Mouse (Mus musculus) midbrain, embryonic 14.5 days (tissue): ENCODE measurements around the gene Gm17617. TPM values are rescaled to one million over a fixed set of nuclear protein-coding genes. Genes with fewer than 3 reads are reported as not detected.

Experiments
- ATAC-seq: fragments of 200-750 bp; cut with Nextera tagmentation; 2 replicates; pipeline ENCODE4 v1.8.0; 2017; ENCODE audit warnings: moderate number of reproducible peaks, moderate library complexity; ENCODE audit not compliant: low FRiP score, low TSS enrichment
- DNase-seq: peaks from one replicate; pipeline ENCODE4 v3.0.0-alpha.2; 2015
- H3K27ac ChIP-seq: fragments of 300-500 bp; sonication (generic); replicated peaks from 2 replicates; pipeline ENCODE4 v1.5.1; 2014; ENCODE audit warnings: mild to moderate bottlenecking, low read depth, low read length, moderate library complexity
- H3K27me3 ChIP-seq: fragments of 300-500 bp; sonication (generic); 2 replicates; pipeline ENCODE4 v1.6.1; 2014; ENCODE audit warnings: low read length, control low read depth, mixed read lengths; ENCODE audit not compliant: control insufficient read depth, insufficient read depth
- H3K36me3 ChIP-seq: fragments of 300-500 bp; sonication (generic); 2 replicates; pipeline ENCODE4 v1.6.1; 2014; ENCODE audit warnings: low read length, control low read depth; ENCODE audit not compliant: control insufficient read depth, insufficient read depth
- H3K4me1 ChIP-seq: fragments of 300-500 bp; sonication (generic); 2 replicates; pipeline ENCODE4 v1.6.1; 2014; ENCODE audit warnings: mild to moderate bottlenecking, antibody characterized with exemption, low read length, control low read depth; ENCODE audit not compliant: control insufficient read depth, insufficient read depth
- H3K4me2 ChIP-seq: fragments of 300-500 bp; sonication (generic); 2 replicates; pipeline ENCODE4 v1.6.1; 2014; ENCODE audit warnings: mild to moderate bottlenecking, low read length, moderate library complexity
- H3K4me3 ChIP-seq: fragments of 300-500 bp; sonication (generic); replicated peaks from 2 replicates; pipeline ENCODE4 v1.5.1; 2014; ENCODE audit warnings: low read depth, low read length
- H3K9ac ChIP-seq: fragments of 300-500 bp; sonication (generic); replicated peaks from 2 replicates; pipeline ENCODE4 v1.6.1; 2014; ENCODE audit warnings: mild to moderate bottlenecking, low read length, moderate library complexity
- H3K9me3 ChIP-seq: fragments of 300-500 bp; sonication (generic); 2 replicates; pipeline ENCODE4 v1.6.1; 2016; ENCODE audit warnings: low read length, control low read depth, mixed read lengths; ENCODE audit not compliant: control insufficient read depth
- WGBS: fragments of 180-500 bp; shearing (Covaris S2); extraction: QIAGEN DNeasy Blood & Tissue Kit; methylation state at CpG from one replicate; pipeline ENCODE4 v1.1.7; 2014; 5-methylcytosine and 5-hydroxymethylcytosine counted together
- polyA plus RNA-seq: library from polyadenylated mRNA; unstranded; fragments of >200 nt; fragmentation: Nextera tagmentation; extraction: Ambion mirVana; gene quantifications from 2 replicates; pipeline ENCODE4 v1.2.1, GENCODE M21; 2014

Gm17617 gene
- polyA plus RNA-seq, 1 experiment from 2014 or later: not detected

GRCm38 (mm10) chr13:55153951-55154350, 20.6 kb upstream of the Gm17617 start:
- H3K4me3 ChIP-seq: no peak overlapping the region
- H3K4me2 ChIP-seq: no peak overlapping the region
- DNase-seq (no peak), ATAC-seq (no peak)
- peaks cover 7% of the 10 kb centered on the region for H3K4me1 ChIP-seq
- H3K27ac ChIP-seq: no peak overlapping the region
- no peak overlapping the region for H3K9ac ChIP-seq
- H3K36me3 ChIP-seq: no peaks in the 10 kb centered on the region
- WGBS: 82% methylated on average over 5 of the region's 5 CpGs
- H3K27me3 ChIP-seq: peaks cover 14% of the 10 kb centered on the region; the same call in 1 of the 2 replicates
- no peaks in the 10 kb centered on the region for H3K9me3 ChIP-seq

GRCm38 (mm10) chr13:55152621-55153415, 19.5 kb upstream of the Gm17617 start, which contains the start of gene Fgfr4:
Fgfr4 (plus strand) TSS chr13:55152640.
- Histone ChIP-seq H3K9me3 (no peaks in the 10 kb centered on the region), H3K36me3 (no peaks in the 10 kb centered on the region), H3K4me1 (peaks cover 7% of the 10 kb centered on the region), H3K4me2 (peak within 1 kb of the TSS; percentile 95), H3K9ac (peak within 1 kb of the TSS; percentile 53), H3K4me3 (peak within 1 kb of the TSS; percentile 48), H3K27ac (no peak within 1 kb of the TSS), H3K27me3 (peaks cover 14% of the 10 kb centered on the region; the same call in 1 of the 2 replicates)
- ATAC-seq: no peak
- WGBS: 1% methylated on average over 56 of the region's 68 CpGs
- peak; percentile 50 for DNase-seq

DNA sequence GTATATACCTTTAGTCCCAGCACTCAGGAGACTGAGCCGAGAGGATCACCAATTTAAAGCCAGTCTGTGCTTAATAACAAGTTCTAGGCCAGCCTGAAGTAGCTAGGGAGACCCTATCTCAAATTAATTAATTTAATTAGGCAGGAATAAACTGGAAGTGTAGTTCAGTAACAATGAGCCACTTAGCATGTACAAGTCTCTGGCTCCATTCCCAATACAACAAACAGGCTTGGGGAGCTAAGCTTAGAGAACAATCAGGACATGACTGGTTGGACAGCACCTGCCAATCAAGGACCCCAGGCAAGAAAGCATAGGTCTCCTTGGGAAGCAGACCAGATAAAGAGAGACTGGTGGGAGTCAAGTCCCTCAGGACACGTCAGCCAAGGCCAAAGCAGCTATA, 6.9 kb upstream of the Gm17617 start:
- no peak overlapping the region for H3K27ac ChIP-seq
- ATAC-seq: no peak
- H3K36me3 ChIP-seq: no peaks in the 10 kb centered on the region
- 67% methylated on average over 2 of the region's 2 CpGs for WGBS
- no peak overlapping the region for H3K4me3 ChIP-seq
- H3K4me1 ChIP-seq: no peaks in the 10 kb centered on the region
- no peaks in the 10 kb centered on the region for H3K27me3 ChIP-seq
- no peak overlapping the region for H3K9ac ChIP-seq
- no peak for DNase-seq
- no peak overlapping the region for H3K4me2 ChIP-seq
- no peaks in the 10 kb centered on the region for H3K9me3 ChIP-seq

DNA sequence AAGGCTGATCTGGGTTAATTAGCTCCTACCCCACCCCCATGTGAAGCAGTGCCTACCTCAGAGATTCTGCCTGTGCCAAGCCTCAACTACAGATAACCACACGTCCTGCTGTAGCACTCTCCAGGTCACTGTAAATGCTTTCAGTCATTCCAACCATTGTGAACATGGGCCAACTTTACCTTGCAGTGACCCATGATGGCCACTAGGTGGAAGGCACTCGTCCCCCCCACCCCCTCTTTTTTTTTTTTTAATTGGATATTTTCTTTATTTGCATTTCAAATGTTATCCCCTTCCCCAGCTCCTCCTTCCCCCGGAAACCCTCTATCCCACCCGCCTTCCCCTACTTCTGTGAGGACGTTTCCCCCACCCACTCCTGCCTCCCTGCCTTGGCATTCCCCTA, 2.0 kb upstream of the Gm17617 start:
- Histone ChIP-seq H3K9me3 (no peaks in the 10 kb centered on the region), H3K27ac (no peak overlapping the region), H3K27me3 (no peaks in the 10 kb centered on the region), H3K4me3 (no peak overlapping the region), H3K4me1 (no peaks in the 10 kb centered on the region), H3K36me3 (peaks cover 34% of the 10 kb centered on the region), H3K9ac (no peak overlapping the region; the same call in 1 of the 2 replicates), H3K4me2 (no peak overlapping the region)
- DNase-seq (peak; percentile 62), ATAC-seq (no peak)
- 3% methylated on average over 5 of the region's 5 CpGs for WGBS

GRCm38 (mm10) chr13:55124903-55125302, 8.4 kb downstream of the Gm17617 start:
- Histone ChIP-seq H3K36me3 (peaks cover 38% of the 10 kb centered on the region), H3K27me3 (no peaks in the 10 kb centered on the region), H3K4me3 (no peak overlapping the region), H3K27ac (no peak overlapping the region), H3K9me3 (no peaks in the 10 kb centered on the region), H3K9ac (no peak overlapping the region), H3K4me1 (no peaks in the 10 kb centered on the region), H3K4me2 (no peak overlapping the region)
- no peak for DNase-seq
- no peak for ATAC-seq
- WGBS: 96% methylated on average over 6 of the region's 6 CpGs

DNA sequence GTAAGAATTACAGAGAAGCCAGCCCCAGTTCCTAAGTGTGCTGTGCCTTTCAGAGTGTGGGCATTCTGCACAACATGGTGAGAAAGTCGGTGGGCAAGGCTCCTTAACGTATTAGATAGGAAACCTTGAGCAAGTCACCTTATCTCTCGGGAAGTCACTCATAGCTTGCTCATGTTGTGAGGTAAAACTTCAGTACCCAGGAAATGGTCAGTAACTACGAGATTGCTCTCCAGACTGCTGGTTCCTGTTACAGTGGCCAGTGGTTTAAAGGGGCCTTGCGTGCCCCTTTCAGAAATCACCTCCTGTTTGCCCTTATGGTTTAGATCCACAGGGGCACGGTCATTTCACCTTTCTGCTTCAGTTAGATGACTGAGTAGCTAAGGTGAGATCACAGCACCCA, 19.0 kb downstream of the Gm17617 start:
- H3K4me3 ChIP-seq: no peak overlapping the region
- no peaks in the 10 kb centered on the region for H3K27me3 ChIP-seq
- DNase-seq (no peak), ATAC-seq (no peak)
- no peak overlapping the region for H3K4me2 ChIP-seq
- H3K36me3 ChIP-seq: peaks cover 54% of the 10 kb centered on the region
- 88% methylated on average over 6 of the region's 6 CpGs for WGBS
- H3K4me1 ChIP-seq: no peaks in the 10 kb centered on the region
- no peak overlapping the region for H3K9ac ChIP-seq
- H3K27ac ChIP-seq: no peak overlapping the region
- no peaks in the 10 kb centered on the region for H3K9me3 ChIP-seq

GRCm38 (mm10) chr13:55107694-55108093, 25.7 kb downstream of the Gm17617 start:
- no peak overlapping the region for H3K4me3 ChIP-seq
- DNase-seq: no peak
- no peaks in the 10 kb centered on the region for H3K27me3 ChIP-seq
- no peaks in the 10 kb centered on the region for H3K9me3 ChIP-seq
- 0 out of 2 replicates have a peak, but pooled peaks cover 7% of the 10 kb centered on the region for H3K36me3 ChIP-seq
- 91% methylated on average over 8 of the region's 8 CpGs for WGBS
- no peak overlapping the region for H3K4me2 ChIP-seq
- H3K9ac ChIP-seq: no peak overlapping the region
- H3K27ac ChIP-seq: no peak overlapping the region
- peaks cover 6% of the 10 kb centered on the region for H3K4me1 ChIP-seq
- no peak for ATAC-seq

DNA sequence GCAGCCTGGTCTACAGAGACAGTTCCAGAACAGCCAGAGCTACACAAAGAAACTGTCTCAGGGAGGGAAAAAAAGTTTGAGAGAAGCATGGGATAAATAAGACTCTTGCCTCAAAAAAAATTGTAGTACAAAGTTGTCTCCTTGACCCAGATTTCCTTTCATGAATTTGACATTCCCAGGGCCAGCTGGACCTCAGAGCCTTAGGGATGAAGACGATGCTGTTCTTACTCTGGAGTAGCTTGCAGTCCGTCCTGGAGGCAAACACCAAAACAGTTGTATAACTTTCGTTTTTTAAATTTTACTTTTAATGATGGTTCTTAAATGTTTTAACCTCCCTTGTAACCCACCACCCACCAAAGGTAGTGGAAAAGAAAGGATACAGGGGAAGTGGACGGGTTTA, 26.2 kb downstream of the Gm17617 start:
- H3K4me2 ChIP-seq: no peak overlapping the region
- H3K4me3 ChIP-seq: no peak overlapping the region
- H3K27ac ChIP-seq: no peak overlapping the region
- no peak for ATAC-seq
- peaks cover 6% of the 10 kb centered on the region for H3K4me1 ChIP-seq
- H3K9ac ChIP-seq: no peak overlapping the region
- no peaks in the 10 kb centered on the region for H3K27me3 ChIP-seq
- 94% methylated on average over 4 of the region's 4 CpGs for WGBS
- DNase-seq: no peak
- no peaks in the 10 kb centered on the region for H3K9me3 ChIP-seq
- H3K36me3 ChIP-seq: 0 out of 2 replicates have a peak, but pooled peaks cover 7% of the 10 kb centered on the region
